Mouse (Mus musculus) stomach, postnatal 0 days (tissue): Measurements from ENCODE around the gene Sh3bp2.

Source experiments
- CTCF ChIP-seq: IDR thresholded peaks from 2 replicates; pipeline ENCODE4 v1.5.1; 2016; ENCODE audit warnings: antibody characterized with exemption, low read depth, mild to moderate bottlenecking, moderate library complexity
- EP300 ChIP-seq: optimal IDR thresholded peaks from 2 replicates; pipeline ENCODE3; 2016; ENCODE audit warnings: antibody characterized with exemption

GRCm38 (mm10) chr5:34538527-34538926 lies 12.9 kb downstream of the Sh3bp2 start:
- TF ChIP-seq EP300 (no peak), CTCF (peak; percentile 62)
